In genomic region chr15:102105360-102105759, GRCm38 (mm10) we compare ENCODE assay signal across 9 mouse cellular contexts. TPM values are rescaled to one million over a fixed set of nuclear protein-coding genes. Genes with fewer than 3 reads are reported as not detected.
A peak's percentile ranks its signal among the peaks of the same experiment; 100 is the strongest.
DNase-seq lines count a peak whose midpoint lies in the region; ATAC-seq and TF ChIP-seq lines count a peak whose summit lies in the region.
"Had no signal": no experiment of that assay in that cellular context is flagged by ENCODE, and none has a peak within 500 bp of the region (broad histone marks: within the 10 kb centered on the region; RNA-seq: fewer than 3 reads in every experiment).

No protein-coding gene starts in this region.

- DNase-seq in forebrain, postnatal 0 days = no peak
- peak; percentile 41 to 64 for DNase-seq in cerebellum, postnatal 10 days
- DNase-seq in heart, postnatal 25 days (ENCODE audit: low spot score) = peak; percentile 80
- peak; percentile 67 for DNase-seq in urinary bladder, postnatal 25 days (ENCODE audit: low spot score)
- DNase-seq in layer of hippocampus, adult 8-10 months (ENCODE audit: low spot score in 2 of 2) = no peak

- H3K27ac ChIP-seq in forebrain, embryonic 13.5 days = no peak overlapping the region
- H3K27ac ChIP-seq in forebrain, postnatal 0 days (ENCODE audit: low read depth, low read length) = no peak overlapping the region
- peak overlapping the region; percentile 98 for H3K27ac ChIP-seq in limb, embryonic 13.5 days
- no peak overlapping the region for H3K27ac ChIP-seq in forebrain, embryonic 15.5 days (replicated peaks)

- intact Hi-C loops in heart, postnatal 25 days (cut with DNase I) = loop anchor here (10.0 kb wide), 1 partner anchor 299 kb away; the partner anchor contains the start of gene Sp1

- peaks cover 61% of the 10 kb centered on the region for H3K27me3 ChIP-seq in forebrain, embryonic 13.5 days
- peaks cover 7% of the 10 kb centered on the region for H3K27me3 ChIP-seq in forebrain, postnatal 0 days (ENCODE audit: insufficient read depth, low read length)
- H3K27me3 ChIP-seq in limb, embryonic 13.5 days = peaks cover 9% of the 10 kb centered on the region; the same call in 1 of the 2 replicates
- H3K27me3 ChIP-seq in forebrain, embryonic 15.5 days = peaks cover 18% of the 10 kb centered on the region; the same call in 1 of the 2 replicates

- H3K4me2 ChIP-seq in forebrain, embryonic 13.5 days = no peak overlapping the region
- H3K4me2 ChIP-seq in forebrain, postnatal 0 days (ENCODE audit: low read depth) = no peak overlapping the region
- H3K4me2 ChIP-seq in limb, embryonic 13.5 days (replicated peaks) = peak overlapping the region; percentile 83
- no peak overlapping the region for H3K4me2 ChIP-seq in forebrain, embryonic 15.5 days (replicated peaks)

- 47% methylated on average over 5 of the region's 5 CpGs for WGBS in forebrain, embryonic 13.5 days
- WGBS in forebrain, postnatal 0 days = 38% methylated on average over 5 of the region's 5 CpGs
- 63% methylated on average over 5 of the region's 5 CpGs for WGBS in limb, embryonic 13.5 days
- 35% methylated on average over 5 of the region's 5 CpGs for WGBS in forebrain, embryonic 15.5 days

- no peak for TF ChIP-seq CTCF in forebrain, postnatal 0 days (IDR thresholded peaks at IDR 0.05; ENCODE audit: low read depth)

- no peak overlapping the region for H3K4me3 ChIP-seq in forebrain, embryonic 13.5 days
- no peak overlapping the region for H3K4me3 ChIP-seq in forebrain, postnatal 0 days (ENCODE audit: low read depth, low read length)
- H3K4me3 ChIP-seq in limb, embryonic 13.5 days = peak overlapping the region; percentile 46; the same call in 1 of the 2 replicates
- H3K4me3 ChIP-seq in forebrain, embryonic 15.5 days = no peak overlapping the region

- H3K9me3 ChIP-seq in forebrain, embryonic 13.5 days (replicated peaks) = no peaks in the 10 kb centered on the region
- H3K9me3 ChIP-seq in forebrain, postnatal 0 days (ENCODE audit: low read length) = no peaks in the 10 kb centered on the region
- no peaks in the 10 kb centered on the region for H3K9me3 ChIP-seq in limb, embryonic 13.5 days
- H3K9me3 ChIP-seq in forebrain, embryonic 15.5 days = no peaks in the 10 kb centered on the region

- H3K36me3 ChIP-seq in forebrain, embryonic 13.5 days (ENCODE audit: poor library complexity, severe bottlenecking) = no peaks in the 10 kb centered on the region
- no peaks in the 10 kb centered on the region for H3K36me3 ChIP-seq in forebrain, postnatal 0 days (ENCODE audit: insufficient read depth)
- H3K36me3 ChIP-seq in limb, embryonic 13.5 days = peaks cover 39% of the 10 kb centered on the region
- no peaks in the 10 kb centered on the region for H3K36me3 ChIP-seq in forebrain, embryonic 15.5 days

- no peak for ATAC-seq in forebrain, embryonic 13.5 days
- ATAC-seq in forebrain, postnatal 0 days = no peak
- ATAC-seq in limb, embryonic 13.5 days (ENCODE audit: low FRiP score, low read depth) = 0 out of 2 replicates have a peak, but pooled peaks have one; percentile 0
- ATAC-seq in forebrain, embryonic 15.5 days (replicated peaks) = no peak

- H3K9ac ChIP-seq in forebrain, embryonic 13.5 days = peak overlapping the region; percentile 6; the same call in 1 of the 2 replicates
- no peak overlapping the region for H3K9ac ChIP-seq in forebrain, postnatal 0 days
- H3K9ac ChIP-seq in limb, embryonic 13.5 days = no peak overlapping the region; the same call in 1 of the 2 replicates
- H3K9ac ChIP-seq in forebrain, embryonic 15.5 days (replicated peaks) = no peak overlapping the region

- H3K4me1 ChIP-seq in forebrain, embryonic 13.5 days = peaks cover 62% of the 10 kb centered on the region
- no peaks in the 10 kb centered on the region for H3K4me1 ChIP-seq in forebrain, postnatal 0 days (ENCODE audit: insufficient read depth)
- peaks cover 88% of the 10 kb centered on the region for H3K4me1 ChIP-seq in limb, embryonic 13.5 days
- H3K4me1 ChIP-seq in forebrain, embryonic 15.5 days = peaks cover 46% of the 10 kb centered on the region

RNA-seq across cellular contexts. Expression of gene Tns2, which starts 5.1 kb away (rescaled TPM):
- 4.5 and 6.7 TPM in 2 replicates for polyA plus RNA-seq in forebrain, embryonic 13.5 days (2015; fragmentation: Nextera tagmentation; extraction: Ambion mirVana)
- 7.0 and 8.4 TPM in 2 replicates for total RNA-seq in forebrain, postnatal 0 days (2014; rRNA removed)
- polyA plus RNA-seq in forebrain, postnatal 0 days (2015; fragmentation: Nextera tagmentation; extraction: Ambion mirVana) = 2.8 and 5.0 TPM in 2 replicates
- 100 to 1,000 TPM in 1 of 2 experiments, 10 to 100 TPM in 1; 98.6 to 118 TPM for total RNA-seq in heart, postnatal 25 days (2021)
- polyA plus RNA-seq in limb, embryonic 13.5 days (2015; fragmentation: Nextera tagmentation; extraction: Ambion mirVana) = 39.8 and 45.3 TPM in 2 replicates
- polyA plus RNA-seq in forebrain, embryonic 15.5 days (2015; fragmentation: Nextera tagmentation; extraction: Ambion mirVana) = 4.9 and 6.9 TPM in 2 replicates
- 10 to 100 TPM; 22.4 to 26.9 (median 24.8) TPM for total RNA-seq in layer of hippocampus, adult 8-10 months (2022)
- total RNA-seq: common myeloid progenitor, adult 5-6 weeks had no signal

RNA-seq across cellular contexts. Expression of gene Spryd3, which starts 30.7 kb away (rescaled TPM):
- polyA plus RNA-seq in forebrain, embryonic 13.5 days (2015; fragmentation: Nextera tagmentation; extraction: Ambion mirVana) = 21.7 and 25.4 TPM in 2 replicates
- 90.6 and 110 TPM in 2 replicates for total RNA-seq in forebrain, postnatal 0 days (2014; rRNA removed)
- 76.5 and 95.6 TPM in 2 replicates for polyA plus RNA-seq in forebrain, postnatal 0 days (2015; fragmentation: Nextera tagmentation; extraction: Ambion mirVana)
- 10 to 100 TPM; 13.2 to 15.1 TPM for total RNA-seq in heart, postnatal 25 days (2021)
- 22.9 and 23.2 TPM in 2 replicates for polyA plus RNA-seq in limb, embryonic 13.5 days (2015; fragmentation: Nextera tagmentation; extraction: Ambion mirVana)
- polyA plus RNA-seq in forebrain, embryonic 15.5 days (2015; fragmentation: Nextera tagmentation; extraction: Ambion mirVana) = 38.2 and 42.9 TPM in 2 replicates
- 100 to 1,000 TPM; 144 to 152 (median 146) TPM for total RNA-seq in layer of hippocampus, adult 8-10 months (2022)

RNA-seq across cellular contexts. Expression of gene Eif4b, which starts 31.8 kb away (rescaled TPM):
- polyA plus RNA-seq in forebrain, embryonic 13.5 days (2015; fragmentation: Nextera tagmentation; extraction: Ambion mirVana) = 90.5 and 102 TPM in 2 replicates
- total RNA-seq in forebrain, postnatal 0 days (2014; rRNA removed) = 187 and 194 TPM in 2 replicates
- 69.7 and 72.8 TPM in 2 replicates for polyA plus RNA-seq in forebrain, postnatal 0 days (2015; fragmentation: Nextera tagmentation; extraction: Ambion mirVana)
- total RNA-seq in heart, postnatal 25 days (2021) = 100 to 1,000 TPM; 131 to 144 TPM
- 118 and 120 TPM in 2 replicates for polyA plus RNA-seq in limb, embryonic 13.5 days (2015; fragmentation: Nextera tagmentation; extraction: Ambion mirVana)
- polyA plus RNA-seq in forebrain, embryonic 15.5 days (2015; fragmentation: Nextera tagmentation; extraction: Ambion mirVana) = 98.9 and 99.5 TPM in 2 replicates
- total RNA-seq in layer of hippocampus, adult 8-10 months (2022) = 100 to 1,000 TPM; 175 to 212 (median 192) TPM

RNA-seq across cellular contexts. Expression of gene Igfbp6, which starts 38.8 kb away (rescaled TPM):
- polyA plus RNA-seq in forebrain, embryonic 13.5 days (2015; fragmentation: Nextera tagmentation; extraction: Ambion mirVana) = 0.37 and 0.40 TPM in 2 replicates
- 11.4 and 12.2 TPM in 2 replicates for total RNA-seq in forebrain, postnatal 0 days (2014; rRNA removed)
- polyA plus RNA-seq in forebrain, postnatal 0 days (2015; fragmentation: Nextera tagmentation; extraction: Ambion mirVana) = 8.1 and 10.3 TPM in 2 replicates
- 10 to 100 TPM; 38.3 to 43.6 TPM for total RNA-seq in heart, postnatal 25 days (2021)
- 3.9 and 4.4 TPM in 2 replicates for polyA plus RNA-seq in limb, embryonic 13.5 days (2015; fragmentation: Nextera tagmentation; extraction: Ambion mirVana)
- 1.2 and 1.4 TPM in 2 replicates for polyA plus RNA-seq in forebrain, embryonic 15.5 days (2015; fragmentation: Nextera tagmentation; extraction: Ambion mirVana)
- 10 to 100 TPM; 11.2 to 13.6 (median 12.7) TPM for total RNA-seq in layer of hippocampus, adult 8-10 months (2022)
- total RNA-seq: common myeloid progenitor, adult 5-6 weeks had no signal

RNA-seq across cellular contexts. Expression of gene Soat2, which starts 45.0 kb away (rescaled TPM):
- 0.10 TPM in 1 of 2 replicates, not detected in the other for polyA plus RNA-seq in forebrain, embryonic 13.5 days (2015; fragmentation: Nextera tagmentation; extraction: Ambion mirVana)
- total RNA-seq in forebrain, postnatal 0 days (2014; rRNA removed) = 0.10 TPM in 1 of 2 replicates, not detected in the other
- polyA plus RNA-seq in forebrain, postnatal 0 days (2015; fragmentation: Nextera tagmentation; extraction: Ambion mirVana) = 0.12 TPM in 1 of 2 replicates, not detected in the other
- total RNA-seq in heart, postnatal 25 days (2021) = under 1 TPM in 1 of 2 experiments, not detected in 1; 0.11 TPM
- polyA plus RNA-seq in limb, embryonic 13.5 days (2015; fragmentation: Nextera tagmentation; extraction: Ambion mirVana) = 0.20 and 0.27 TPM in 2 replicates
- not detected in 2 replicates for polyA plus RNA-seq in forebrain, embryonic 15.5 days (2015; fragmentation: Nextera tagmentation; extraction: Ambion mirVana)
- total RNA-seq in layer of hippocampus, adult 8-10 months (2022) = under 1 TPM in 2 of 4 experiments, not detected in 2; 0.20 to 0.39 TPM

Comparison
In these comparisons a context has a peak if more than half of its experiments do, and no peak if none do; other contexts are left out.
1. DNase-seq: peak in cerebellum, postnatal 10 days (2 of 2), heart, postnatal 25 days (single experiment) and urinary bladder, postnatal 25 days (single experiment); none in forebrain, postnatal 0 days (single experiment) and layer of hippocampus, adult 8-10 months (0 of 2).